Mouse (Mus musculus): ENCODE results near the gene 4931417E11Rik. TPM values are rescaled to one million over a fixed set of nuclear protein-coding genes. Genes with fewer than 3 reads are reported as not detected.

The 4931417E11Rik gene
- total and polyA plus RNA-seq, 2 experiments: not detected

GRCm38 (mm10) chr6:73485616-73486015 is 16.1 kb upstream of the 4931417E11Rik start:
- WGBS: 84% methylated on average over 3 of the region's 3 CpGs

GRCm38 (mm10) chr6:73466084-73466483 is 3.4 kb downstream of the 4931417E11Rik start:
- no peaks in the 10 kb centered on the region for H3K27me3 ChIP-seq (ENCODE audit: control insufficient read depth, insufficient read depth, low read length)
- H3K27ac ChIP-seq (replicated peaks; ENCODE audit: insufficient read depth, low read depth, low read length): no peak overlapping the region
- WGBS: 54% methylated on average over 3 of the region's 3 CpGs
- DNase-seq (ENCODE audit: extremely low read depth, low read depth, low spot score): no peak
- no peaks in the 10 kb centered on the region for H3K4me1 ChIP-seq (ENCODE audit: control insufficient read depth, insufficient read depth, low read length)
- TF ChIP-seq POLR2A (IDR thresholded peaks at IDR 0.05; ENCODE audit: extremely low read depth, insufficient read depth, low read length) (no peak), CTCF (IDR thresholded peaks at IDR 0.05; ENCODE audit: low read depth, low read length) (no peak)
- H3K79me2 ChIP-seq (ENCODE audit: control insufficient read depth, insufficient read depth, low read length): no peaks in the 10 kb centered on the region
- no peak overlapping the region for H3K9ac ChIP-seq (ENCODE audit: low read depth, low read length)
- no peak overlapping the region for H3K4me3 ChIP-seq (ENCODE audit: insufficient read depth, low read depth, low read length)
- H3K36me3 ChIP-seq (ENCODE audit: control insufficient read depth, insufficient read depth, low read length): no peaks in the 10 kb centered on the region

More at GRCm38 (mm10) chr6:73485616-73486015, 16.1 kb upstream of the 4931417E11Rik start:
- no peak overlapping the region for H3K4me3 ChIP-seq (ENCODE audit: insufficient read depth, low read depth, low read length)
- H3K36me3 ChIP-seq (ENCODE audit: control insufficient read depth, insufficient read depth, low read length): no peaks in the 10 kb centered on the region
- H3K27ac ChIP-seq (replicated peaks; ENCODE audit: insufficient read depth, low read depth, low read length): no peak overlapping the region
- TF ChIP-seq CTCF (IDR thresholded peaks at IDR 0.05; ENCODE audit: low read depth, low read length) (no peak), POLR2A (IDR thresholded peaks at IDR 0.05; ENCODE audit: extremely low read depth, insufficient read depth, low read length) (no peak)
- no peak overlapping the region for H3K9ac ChIP-seq (ENCODE audit: low read depth, low read length)
- no peaks in the 10 kb centered on the region for H3K27me3 ChIP-seq (ENCODE audit: control insufficient read depth, insufficient read depth, low read length)
- no peak for DNase-seq (ENCODE audit: extremely low read depth, low read depth, low spot score)
- no peaks in the 10 kb centered on the region for H3K79me2 ChIP-seq (ENCODE audit: control insufficient read depth, insufficient read depth, low read length)
- H3K4me1 ChIP-seq (ENCODE audit: control insufficient read depth, insufficient read depth, low read length): no peaks in the 10 kb centered on the region

GRCm38 (mm10) chr6:73462543-73462942 is 6.9 kb downstream of the 4931417E11Rik start:
- no peak overlapping the region for H3K9ac ChIP-seq (ENCODE audit: low read depth, low read length)
- H3K4me3 ChIP-seq (ENCODE audit: insufficient read depth, low read depth, low read length): no peak overlapping the region
- no peaks in the 10 kb centered on the region for H3K79me2 ChIP-seq (ENCODE audit: control insufficient read depth, insufficient read depth, low read length)
- no peak for TF ChIP-seq CTCF (IDR thresholded peaks at IDR 0.05; ENCODE audit: low read depth, low read length)
- TF ChIP-seq POLR2A (IDR thresholded peaks at IDR 0.05; ENCODE audit: extremely low read depth, insufficient read depth, low read length): no peak
- no peaks in the 10 kb centered on the region for H3K4me1 ChIP-seq (ENCODE audit: control insufficient read depth, insufficient read depth, low read length)
- no peak for DNase-seq (ENCODE audit: extremely low read depth, low read depth, low spot score)
- WGBS: 57% methylated on average over 5 of the region's 5 CpGs
- H3K27me3 ChIP-seq (ENCODE audit: control insufficient read depth, insufficient read depth, low read length): no peaks in the 10 kb centered on the region
- no peak overlapping the region for H3K27ac ChIP-seq (replicated peaks; ENCODE audit: insufficient read depth, low read depth, low read length)
- no peaks in the 10 kb centered on the region for H3K36me3 ChIP-seq (ENCODE audit: control insufficient read depth, insufficient read depth, low read length)

- no peaks in the 10 kb centered on the region for H3K79me2 ChIP-seq (ENCODE audit: control insufficient read depth, insufficient read depth, low read length)
- TF ChIP-seq POLR2A (IDR thresholded peaks at IDR 0.05; ENCODE audit: extremely low read depth, insufficient read depth, low read length) (no peak), CTCF (IDR thresholded peaks at IDR 0.05; ENCODE audit: low read depth, low read length) (no peak)
- WGBS: 44% methylated on average over 3 of the region's 3 CpGs
- no peaks in the 10 kb centered on the region for H3K27me3 ChIP-seq (ENCODE audit: control insufficient read depth, insufficient read depth, low read length)
- no peak overlapping the region for H3K9ac ChIP-seq (ENCODE audit: low read depth, low read length)
- no peaks in the 10 kb centered on the region for H3K36me3 ChIP-seq (ENCODE audit: control insufficient read depth, insufficient read depth, low read length)
- no peak overlapping the region for H3K27ac ChIP-seq (replicated peaks; ENCODE audit: insufficient read depth, low read depth, low read length)
- no peaks in the 10 kb centered on the region for H3K4me1 ChIP-seq (ENCODE audit: control insufficient read depth, insufficient read depth, low read length)
- no peak overlapping the region for H3K4me3 ChIP-seq (ENCODE audit: insufficient read depth, low read depth, low read length)
- DNase-seq (ENCODE audit: extremely low read depth, low read depth, low spot score): no peak
These were observed 35.6 kb downstream of the 4931417E11Rik start for GRCm38 (mm10) chr6:73433912-73434311.

- Histone ChIP-seq H3K9ac (ENCODE audit: low read depth, low read length) (no peak overlapping the region), H3K79me2 (ENCODE audit: control insufficient read depth, insufficient read depth, low read length) (no peaks in the 10 kb centered on the region), H3K27ac (replicated peaks; ENCODE audit: insufficient read depth, low read depth, low read length) (no peak overlapping the region), H3K36me3 (ENCODE audit: control insufficient read depth, insufficient read depth, low read length) (no peaks in the 10 kb centered on the region), H3K4me3 (ENCODE audit: insufficient read depth, low read depth, low read length) (no peak overlapping the region), H3K4me1 (ENCODE audit: control insufficient read depth, insufficient read depth, low read length) (no peaks in the 10 kb centered on the region), H3K27me3 (ENCODE audit: control insufficient read depth, insufficient read depth, low read length) (no peaks in the 10 kb centered on the region)
- no peak for DNase-seq (ENCODE audit: extremely low read depth, low read depth, low spot score)
- 42% methylated on average over 14 of the region's 14 CpGs for WGBS
- no peak for TF ChIP-seq CTCF (IDR thresholded peaks at IDR 0.05; ENCODE audit: low read depth, low read length)
- TF ChIP-seq POLR2A (IDR thresholded peaks at IDR 0.05; ENCODE audit: extremely low read depth, insufficient read depth, low read length): no peak
These were observed 40.7 kb downstream of the 4931417E11Rik start for GRCm38 (mm10) chr6:73428618-73429336.

GRCm38 (mm10) chr6:73427273-73427812 is 42.1 kb downstream of the 4931417E11Rik start:
- DNase-seq (ENCODE audit: extremely low read depth, low read depth, low spot score): no peak
- H3K79me2 ChIP-seq (ENCODE audit: control insufficient read depth, insufficient read depth, low read length): no peaks in the 10 kb centered on the region
- H3K36me3 ChIP-seq (ENCODE audit: control insufficient read depth, insufficient read depth, low read length): no peaks in the 10 kb centered on the region
- WGBS: 18% methylated on average over 1 of the region's 1 CpGs
- H3K9ac ChIP-seq (ENCODE audit: low read depth, low read length): no peak overlapping the region
- no peak overlapping the region for H3K4me3 ChIP-seq (ENCODE audit: insufficient read depth, low read depth, low read length)
- no peak overlapping the region for H3K27ac ChIP-seq (replicated peaks; ENCODE audit: insufficient read depth, low read depth, low read length)
- no peak for TF ChIP-seq POLR2A (IDR thresholded peaks at IDR 0.05; ENCODE audit: extremely low read depth, insufficient read depth, low read length)
- TF ChIP-seq CTCF (IDR thresholded peaks at IDR 0.05; ENCODE audit: low read depth, low read length): no peak
- H3K4me1 ChIP-seq (ENCODE audit: control insufficient read depth, insufficient read depth, low read length): no peaks in the 10 kb centered on the region
- H3K27me3 ChIP-seq (ENCODE audit: control insufficient read depth, insufficient read depth, low read length): no peaks in the 10 kb centered on the region

Other genes starting within 250 kb of the 4931417E11Rik start
- not detected in 2 replicates for gene Dnah6, start 248.0 kb downstream of the 4931417E11Rik start, total RNA-seq (2014; rRNA removed)
- gene Dnah6, start 248.0 kb downstream of the 4931417E11Rik start, polyA plus RNA-seq (2012; rRNA removed): not detected in 2 replicates
- gene Suclg1, start 221.3 kb downstream of the 4931417E11Rik start, total RNA-seq (2014; rRNA removed): 140 and 163 TPM in 2 replicates
- gene Suclg1, start 221.3 kb downstream of the 4931417E11Rik start, polyA plus RNA-seq (2012; rRNA removed): 136 and 186 TPM in 2 replicates